Mouse (Mus musculus): Measurements from ENCODE around the gene Wdr4. TPM values are rescaled to one million over a fixed set of nuclear protein-coding genes. Genes with fewer than 3 reads are reported as not detected.

Wdr4 gene
- polyA plus RNA-seq (2015; fragmentation: Nextera tagmentation; extraction: Ambion mirVana), result 51.6 and 57.8 TPM in 2 replicates

- H3K36me3 ChIP-seq (ENCODE audit: insufficient read depth, low read length), result peaks cover 16% of the 10 kb centered on the region
- no peaks in the 10 kb centered on the region for H3K27me3 ChIP-seq (ENCODE audit: insufficient read depth, low read length)
- peak within 1 kb of the TSS; percentile 65 for H3K4me3 ChIP-seq (ENCODE audit: low read length)
- H3K4me1 ChIP-seq (ENCODE audit: insufficient read depth, low read length), result peaks cover 15% of the 10 kb centered on the region
- H3K9ac ChIP-seq (replicated peaks; ENCODE audit: low read length), result peak within 1 kb of the TSS; percentile 66
- H3K9me3 ChIP-seq (ENCODE audit: low read length), result no peaks in the 10 kb centered on the region
- ATAC-seq (ENCODE audit: low FRiP score, low TSS enrichment), result peak; percentile 98
- under 1% methylated on average over 45 of the region's 45 CpGs for WGBS
- H3K27ac ChIP-seq (ENCODE audit: low read length), result peak within 1 kb of the TSS; percentile 63
- peak within 1 kb of the TSS; percentile 76 for H3K4me2 ChIP-seq (replicated peaks; ENCODE audit: low read depth, low read length)
Observed at GRCm38 (mm10) chr17:31519946-31520838, at the start of gene Wdr4, which contains the start of gene Ndufv3. Wdr4 (minus strand) TSS chr17:31519980. Ndufv3 (plus strand) TSS chr17:31520115.

GRCm38 (mm10) chr17:31566276-31566675, 46.5 kb upstream of the Wdr4 start:
- WGBS, result 75% methylated on average over 6 of the region's 6 CpGs
- ATAC-seq (ENCODE audit: low FRiP score, low TSS enrichment), result no peak
- 0 out of 2 replicates have a peak overlapping the region, but pooled peaks have one; percentile 96 for H3K27ac ChIP-seq (ENCODE audit: low read length)
- no peaks in the 10 kb centered on the region for H3K9me3 ChIP-seq (ENCODE audit: low read length)
- peak overlapping the region; percentile 78 for H3K4me2 ChIP-seq (replicated peaks; ENCODE audit: low read depth, low read length)
- H3K27me3 ChIP-seq (ENCODE audit: insufficient read depth, low read length), result no peaks in the 10 kb centered on the region
- peaks cover 4% of the 10 kb centered on the region; the same call in 1 of the 2 replicates for H3K36me3 ChIP-seq (ENCODE audit: insufficient read depth, low read length)
- H3K4me3 ChIP-seq (ENCODE audit: low read length), result peak overlapping the region; percentile 64
- peak overlapping the region; percentile 83 for H3K9ac ChIP-seq (replicated peaks; ENCODE audit: low read length)
- H3K4me1 ChIP-seq (ENCODE audit: insufficient read depth, low read length), result peaks cover 39% of the 10 kb centered on the region

- H3K4me2 ChIP-seq (replicated peaks; ENCODE audit: low read depth, low read length), result peak overlapping the region; percentile 78
- no peaks in the 10 kb centered on the region for H3K27me3 ChIP-seq (ENCODE audit: insufficient read depth, low read length)
- no peaks in the 10 kb centered on the region for H3K9me3 ChIP-seq (ENCODE audit: low read length)
- H3K9ac ChIP-seq (replicated peaks; ENCODE audit: low read length), result peak overlapping the region; percentile 83
- peaks cover 4% of the 10 kb centered on the region; the same call in 1 of the 2 replicates for H3K36me3 ChIP-seq (ENCODE audit: insufficient read depth, low read length)
- H3K27ac ChIP-seq (ENCODE audit: low read length), result peak overlapping the region; percentile 96
- peak overlapping the region; percentile 64 for H3K4me3 ChIP-seq (ENCODE audit: low read length)
- ATAC-seq (ENCODE audit: low FRiP score, low TSS enrichment), result peak; percentile 50
- WGBS, result under 1% methylated on average over 74 of the region's 88 CpGs
- H3K4me1 ChIP-seq (ENCODE audit: insufficient read depth, low read length), result peaks cover 36% of the 10 kb centered on the region
Observed at GRCm38 (mm10) chr17:31565141-31566056, 45.6 kb upstream of the Wdr4 start.

GRCm38 (mm10) chr17:31564858-31565140, 45.0 kb upstream of the Wdr4 start:
- peak overlapping the region; percentile 96 for H3K27ac ChIP-seq (ENCODE audit: low read length)
- peak overlapping the region; percentile 83 for H3K9ac ChIP-seq (replicated peaks; ENCODE audit: low read length)
- no peak for ATAC-seq (ENCODE audit: low FRiP score, low TSS enrichment)
- 1% methylated on average over 22 of the region's 44 CpGs for WGBS
- peaks cover 36% of the 10 kb centered on the region for H3K4me1 ChIP-seq (ENCODE audit: insufficient read depth, low read length)
- peak overlapping the region; percentile 64 for H3K4me3 ChIP-seq (ENCODE audit: low read length)
- H3K27me3 ChIP-seq (ENCODE audit: insufficient read depth, low read length), result no peaks in the 10 kb centered on the region
- H3K36me3 ChIP-seq (ENCODE audit: insufficient read depth, low read length), result peaks cover 4% of the 10 kb centered on the region; the same call in 1 of the 2 replicates
- no peaks in the 10 kb centered on the region for H3K9me3 ChIP-seq (ENCODE audit: low read length)
- peak overlapping the region; percentile 78 for H3K4me2 ChIP-seq (replicated peaks; ENCODE audit: low read depth, low read length)

- H3K4me3 ChIP-seq (ENCODE audit: low read length), result peak within 1 kb of the TSS; percentile 64
- H3K4me2 ChIP-seq (replicated peaks; ENCODE audit: low read depth, low read length), result peak within 1 kb of the TSS; percentile 78
- 1% methylated on average over 56 of the region's 72 CpGs for WGBS
- H3K9me3 ChIP-seq (ENCODE audit: low read length), result no peaks in the 10 kb centered on the region
- H3K4me1 ChIP-seq (ENCODE audit: insufficient read depth, low read length), result peaks cover 31% of the 10 kb centered on the region
- H3K27me3 ChIP-seq (ENCODE audit: insufficient read depth, low read length), result no peaks in the 10 kb centered on the region
- peak within 1 kb of the TSS; percentile 96 for H3K27ac ChIP-seq (ENCODE audit: low read length)
- peak; percentile 95 for ATAC-seq (ENCODE audit: low FRiP score, low TSS enrichment)
- H3K9ac ChIP-seq (replicated peaks; ENCODE audit: low read length), result peak within 1 kb of the TSS; percentile 83
- H3K36me3 ChIP-seq (ENCODE audit: insufficient read depth, low read length), result peaks cover 4% of the 10 kb centered on the region; the same call in 1 of the 2 replicates
Observed at GRCm38 (mm10) chr17:31564015-31564857, 44.5 kb upstream of the Wdr4 start, which contains the start of gene Pknox1. Pknox1 (plus strand) TSS chr17:31564734.

- Histone ChIP-seq H3K27me3 (ENCODE audit: insufficient read depth, low read length) (no peaks in the 10 kb centered on the region), H3K36me3 (ENCODE audit: insufficient read depth, low read length) (no peaks in the 10 kb centered on the region), H3K9me3 (ENCODE audit: low read length) (no peaks in the 10 kb centered on the region), H3K4me3 (ENCODE audit: low read length) (peak overlapping the region; percentile 55), H3K4me2 (replicated peaks; ENCODE audit: low read depth, low read length) (peak overlapping the region; percentile 72), H3K4me1 (ENCODE audit: insufficient read depth, low read length) (peaks cover 31% of the 10 kb centered on the region), H3K27ac (ENCODE audit: low read length) (peak overlapping the region; percentile 91), H3K9ac (replicated peaks; ENCODE audit: low read length) (peak overlapping the region; percentile 79)
- 0 out of 2 replicates have a peak, but pooled peaks have one; percentile 0 for ATAC-seq (ENCODE audit: low FRiP score, low TSS enrichment)
- 16% methylated on average over 12 of the region's 12 CpGs for WGBS
Observed at GRCm38 (mm10) chr17:31563632-31564014, 43.8 kb upstream of the Wdr4 start.

GRCm38 (mm10) chr17:31559021-31559789, 39.4 kb upstream of the Wdr4 start:
- H3K9me3 ChIP-seq (ENCODE audit: low read length), result no peaks in the 10 kb centered on the region
- H3K4me1 ChIP-seq (ENCODE audit: insufficient read depth, low read length), result peaks cover 21% of the 10 kb centered on the region
- no peak overlapping the region for H3K4me3 ChIP-seq (ENCODE audit: low read length)
- no peak overlapping the region for H3K27ac ChIP-seq (ENCODE audit: low read length)
- no peak for ATAC-seq (ENCODE audit: low FRiP score, low TSS enrichment)
- H3K9ac ChIP-seq (replicated peaks; ENCODE audit: low read length), result no peak overlapping the region
- 81% methylated on average over 11 of the region's 11 CpGs for WGBS
- no peaks in the 10 kb centered on the region for H3K36me3 ChIP-seq (ENCODE audit: insufficient read depth, low read length)
- H3K27me3 ChIP-seq (ENCODE audit: insufficient read depth, low read length), result no peaks in the 10 kb centered on the region
- H3K4me2 ChIP-seq (replicated peaks; ENCODE audit: low read depth, low read length), result no peak overlapping the region

- 58% methylated on average over 10 of the region's 10 CpGs for WGBS
- no peaks in the 10 kb centered on the region for H3K27me3 ChIP-seq (ENCODE audit: insufficient read depth, low read length)
- H3K36me3 ChIP-seq (ENCODE audit: insufficient read depth, low read length), result no peaks in the 10 kb centered on the region
- peak; percentile 33; the same call in 1 of the 2 replicates for ATAC-seq (ENCODE audit: low FRiP score, low TSS enrichment)
- peak overlapping the region; percentile 48; the same call in 1 of the 2 replicates for H3K27ac ChIP-seq (ENCODE audit: low read length)
- no peak overlapping the region for H3K4me2 ChIP-seq (replicated peaks; ENCODE audit: low read depth, low read length)
- H3K9ac ChIP-seq (replicated peaks; ENCODE audit: low read length), result peak overlapping the region; percentile 6; the same call in 1 of the 2 replicates
- peaks cover 15% of the 10 kb centered on the region for H3K4me1 ChIP-seq (ENCODE audit: insufficient read depth, low read length)
- no peak overlapping the region for H3K4me3 ChIP-seq (ENCODE audit: low read length)
- no peaks in the 10 kb centered on the region for H3K9me3 ChIP-seq (ENCODE audit: low read length)
Observed at GRCm38 (mm10) chr17:31557947-31558542, 38.3 kb upstream of the Wdr4 start.

All from kidney, embryonic 16.5 days (tissue).